8 mouse cellular contexts compared by ENCODE assay signal in genomic region chr2:32395484-32395945, GRCm38 (mm10). TPM values are rescaled to one million over a fixed set of nuclear protein-coding genes. Genes with fewer than 3 reads are reported as not detected.
DNase-seq lines count a peak whose midpoint lies in the region; ATAC-seq lines count a peak whose summit lies in the region.

Gene Ptges2 (plus strand): TSS chr2:32395896.

- DNase-seq in Muller cell, postnatal 12 days (ENCODE audit: inconsistent ontology term): peak; percentile 96
- DNase-seq in cerebellum, adult 9-10 months: peak; percentile 93
- peak; percentile 82 to 89 for DNase-seq in frontal cortex, adult 2 months (ENCODE audit: extremely low spot score in 1 of 2, low spot score in 1 of 2)
- peak; percentile 92 for DNase-seq in hindbrain, embryonic 11.5 days (ENCODE audit: low spot score)
- DNase-seq in layer of hippocampus, postnatal 10 days (ENCODE audit: low spot score in 2 of 2): peak; percentile 87 to 92
- peak; percentile 94 for DNase-seq in lung, postnatal 10 days
- peak; percentile 92 for DNase-seq in retina, embryonic 14.5 days (ENCODE audit: low spot score)
- DNase-seq in thymus, postnatal 4 days: peak; percentile 95

- peak within 1 kb of the TSS; percentile 89 for H3K4me3 ChIP-seq in hindbrain, embryonic 11.5 days (ENCODE audit: low read depth, low read length)

- peak; percentile 90 for ATAC-seq in hindbrain, embryonic 11.5 days (ENCODE audit: low FRiP score)

- H3K36me3 ChIP-seq in hindbrain, embryonic 11.5 days (ENCODE audit: control insufficient read depth, insufficient read depth, low read length): no peaks in the 10 kb centered on the region

- peak within 1 kb of the TSS; percentile 70 for H3K27ac ChIP-seq in hindbrain, embryonic 11.5 days (ENCODE audit: low read depth, low read length)

- peak within 1 kb of the TSS; percentile 57 for H3K4me2 ChIP-seq in hindbrain, embryonic 11.5 days (replicated peaks; ENCODE audit: low read depth, low read length)

- peaks cover 4% of the 10 kb centered on the region; the same call in 1 of the 2 replicates for H3K4me1 ChIP-seq in hindbrain, embryonic 11.5 days (replicated peaks; ENCODE audit: control insufficient read depth, insufficient read depth, low read length)

- H3K9ac ChIP-seq in hindbrain, embryonic 11.5 days (ENCODE audit: low read depth, low read length): peak within 1 kb of the TSS; percentile 86

- H3K9me3 ChIP-seq in hindbrain, embryonic 11.5 days (ENCODE audit: control insufficient read depth, low read length): no peaks in the 10 kb centered on the region

- WGBS in hindbrain, embryonic 11.5 days: 0% methylated on average over 31 of the region's 31 CpGs

- H3K27me3 ChIP-seq in hindbrain, embryonic 11.5 days (ENCODE audit: control insufficient read depth, insufficient read depth, low read length): no peaks in the 10 kb centered on the region

RNA-seq across cellular contexts. Expression of gene Ptges2, which starts in this region (rescaled TPM):
- polyA plus RNA-seq in frontal cortex, adult 2 months (2012; rRNA removed): 53.2 and 59.4 TPM in 2 replicates
- 30.2 and 30.8 TPM in 2 replicates for polyA plus RNA-seq in hindbrain, embryonic 11.5 days (2014; fragmentation: Nextera tagmentation; extraction: Ambion mirVana)
- total RNA-seq in layer of hippocampus, postnatal 10 days (2021): 10 to 100 TPM; 42.0 to 42.5 TPM

Comparison
In these comparisons a context has a peak if more than half of its experiments do, and no peak if none do; other contexts are left out.
1. Peak in every context shown above with its lines: DNase-seq, ATAC-seq, H3K4me3 ChIP-seq and H3K27ac ChIP-seq.